Mouse (Mus musculus) bone marrow macrophage, adult 2 months (primary cell): Measurements from ENCODE around the gene Gse1.

Experiments
- CTCF ChIP-seq: IDR thresholded peaks from 2 replicates; pipeline ENCODE4 v1.5.1; 2012; ENCODE audit warnings: low read depth, mild to moderate bottlenecking, low read length, moderate library complexity
- POLR2A ChIP-seq: IDR thresholded peaks from 2 replicates; pipeline ENCODE4 v1.6.1; 2012; ENCODE audit warnings: mild to moderate bottlenecking, low read depth, low read length, borderline replicate concordance

DNA sequence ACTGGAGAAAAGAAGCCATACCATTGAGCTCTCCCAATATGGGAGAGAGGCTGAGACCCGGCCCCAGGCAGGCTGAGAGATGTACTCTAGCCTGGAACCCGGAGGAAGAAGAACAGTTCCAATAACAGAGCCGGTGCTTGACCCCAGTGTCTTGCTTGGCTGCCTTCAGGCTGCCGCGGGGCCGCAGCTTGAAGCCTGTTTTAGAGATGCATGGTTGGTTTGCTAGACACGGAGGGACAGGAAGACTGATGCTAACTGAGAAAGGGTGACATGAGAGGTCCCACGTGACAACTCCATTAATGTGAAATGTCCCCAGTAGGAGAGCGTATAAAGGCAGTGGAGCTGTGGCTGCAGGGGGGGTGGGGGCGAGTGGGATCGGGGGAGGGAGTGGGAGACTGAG lies 120.7 kb downstream of the Gse1 start:
- TF ChIP-seq CTCF = no peak
- TF ChIP-seq POLR2A = no peak
